Mouse (Mus musculus) thymus, adult 2 months (tissue): ENCODE measurements at regions not wholly inside any gene's neighbourhood (a gene's known extent, or its start where the extent isn't known, plus 50 kb on each side); places are given as distances from the start of the nearest gene placed in this dataset.

Source experiments
- CTCF ChIP-seq: fragments of 200-500 bp; IDR thresholded peaks from 2 replicates; pipeline ENCODE4 v1.5.1; 2012; ENCODE audit warnings: mild to moderate bottlenecking, control low read depth, low read length, moderate library complexity, borderline replicate concordance; ENCODE audit not compliant: control insufficient read depth, poor library complexity, insufficient read depth; ENCODE audit errors: extremely low read depth
- POLR2A ChIP-seq: fragments of 200-500 bp; IDR thresholded peaks from 2 replicates; pipeline ENCODE4 v1.6.1; 2012; ENCODE audit warnings: mild to moderate bottlenecking, low read length, control low read depth, moderate library complexity; ENCODE audit not compliant: control insufficient read depth, poor library complexity, insufficient read depth; ENCODE audit errors: extremely low read depth

- TF ChIP-seq CTCF: no peak
- TF ChIP-seq POLR2A: no peak
These were observed 312.5 kb downstream of the Pten start for GRCm38 (mm10) chr19:33069761-33070160.
